Comparison of ENCODE assay signal across 11 mouse cellular contexts in the genomic region with DNA sequence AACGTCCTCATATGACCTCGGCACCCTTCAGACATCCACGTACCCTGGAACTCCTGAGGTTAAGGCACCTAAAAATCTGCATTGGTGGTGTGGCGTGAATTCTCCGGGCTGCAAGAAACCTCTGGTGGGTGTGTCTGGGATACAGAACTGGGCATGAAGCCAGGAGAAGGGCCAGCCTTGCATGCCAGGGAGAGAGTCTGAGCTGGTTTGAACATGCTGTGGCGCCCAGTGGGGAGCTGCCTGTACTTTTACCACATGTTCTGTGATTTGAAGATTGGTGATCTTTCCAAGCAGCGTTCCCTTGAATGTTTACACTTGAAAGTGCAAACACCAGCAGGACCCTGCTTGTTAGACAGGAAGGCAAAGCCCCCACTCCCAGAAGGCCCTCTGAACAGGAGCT.
DNase-seq lines count a peak whose midpoint lies in the region; ATAC-seq and TF ChIP-seq lines count a peak whose summit lies in the region.
"Had no signal": no experiment of that assay in that cellular context is flagged by ENCODE, and none has a peak within 500 bp of the region (broad histone marks: within the 10 kb centered on the region; RNA-seq: fewer than 3 reads in every experiment).

No protein-coding gene starts in this region.

- no peak overlapping the region for H3K4me2 ChIP-seq in lung, embryonic 14.5 days
- H3K4me2 ChIP-seq in embryonic facial prominence, embryonic 14.5 days (ENCODE audit: low read depth, low read length), result no peak overlapping the region
- H3K4me2 ChIP-seq: midbrain, embryonic 12.5 days had no signal

- no peak overlapping the region for H3K9ac ChIP-seq in lung, embryonic 14.5 days
- no peak overlapping the region for H3K9ac ChIP-seq in embryonic facial prominence, embryonic 14.5 days (ENCODE audit: low read depth, low read length)
- H3K9ac ChIP-seq: midbrain, embryonic 12.5 days had no signal

- 47% methylated on average over 7 of the region's 7 CpGs for WGBS in lung, embryonic 14.5 days
- WGBS in embryonic facial prominence, embryonic 14.5 days, result 35% methylated on average over 7 of the region's 7 CpGs

- no peak overlapping the region for H3K27ac ChIP-seq in lung, embryonic 14.5 days (ENCODE audit: low read depth)
- peak overlapping the region; percentile 75 for H3K27ac ChIP-seq in embryonic facial prominence, embryonic 14.5 days (replicated peaks; ENCODE audit: low read depth, low read length)
- H3K27ac ChIP-seq: midbrain, embryonic 12.5 days had no signal

- peak; percentile 9 for DNase-seq in embryo, embryonic 11.5 days (ENCODE audit: low read depth, low spot score)
- no peak for DNase-seq in embryo, embryonic 10.5 days (ENCODE audit: low spot score)
- DNase-seq in lung, embryonic 14.5 days, result peak; percentile 61
- DNase-seq in lung, postnatal 4 days, result no peak
- peak; percentile 87 for DNase-seq in embryonic facial prominence, embryonic 14.5 days (ENCODE audit: low spot score)
- peak; percentile 7 for DNase-seq in lung, postnatal 36 days
- DNase-seq in layer of hippocampus, adult 9-10 months (ENCODE audit: low spot score), result no peak
- DNase-seq in frontal cortex, postnatal 25 days (ENCODE audit: low spot score in 2 of 2), result no peak
- DNase-seq: B cell, adult 2 months; cerebellum, postnatal 36 days had no signal

- no peaks in the 10 kb centered on the region for H3K9me3 ChIP-seq in lung, embryonic 14.5 days (ENCODE audit: low read depth, low read length)
- no peaks in the 10 kb centered on the region for H3K9me3 ChIP-seq in embryonic facial prominence, embryonic 14.5 days (ENCODE audit: control insufficient read depth, low read length)
- H3K9me3 ChIP-seq: midbrain, embryonic 12.5 days had no signal

- H3K4me1 ChIP-seq in lung, embryonic 14.5 days (ENCODE audit: insufficient read depth), result no peaks in the 10 kb centered on the region
- peaks cover 19% of the 10 kb centered on the region; the same call in 1 of the 2 replicates for H3K4me1 ChIP-seq in embryonic facial prominence, embryonic 14.5 days (ENCODE audit: control insufficient read depth, insufficient read depth, low read length)
- H3K4me1 ChIP-seq: midbrain, embryonic 12.5 days had no signal

- TF ChIP-seq CTCF in lung, embryonic 14.5 days (IDR thresholded peaks at IDR 0.05; ENCODE audit: low read depth), result no peak

- ATAC-seq in lung, embryonic 14.5 days (ENCODE audit: insufficient read depth), result 0 out of 2 replicates have a peak, but pooled peaks have one; percentile 14
- peak; percentile 56 for ATAC-seq in embryonic facial prominence, embryonic 14.5 days (ENCODE audit: low read depth)

- no peaks in the 10 kb centered on the region for H3K27me3 ChIP-seq in lung, embryonic 14.5 days (ENCODE audit: insufficient read depth, low read length)
- H3K27me3 ChIP-seq in embryonic facial prominence, embryonic 14.5 days (replicated peaks; ENCODE audit: control insufficient read depth, insufficient read depth, low read length), result no peaks in the 10 kb centered on the region
- H3K27me3 ChIP-seq: midbrain, embryonic 12.5 days had no signal

- no peak overlapping the region for H3K4me3 ChIP-seq in lung, embryonic 14.5 days (ENCODE audit: low read depth, low read length)
- no peak overlapping the region for H3K4me3 ChIP-seq in embryonic facial prominence, embryonic 14.5 days (ENCODE audit: low read depth, low read length)
- H3K4me3 ChIP-seq: midbrain, embryonic 12.5 days had no signal

- H3K36me3 ChIP-seq in lung, embryonic 14.5 days (ENCODE audit: insufficient read depth), result no peaks in the 10 kb centered on the region
- H3K36me3 ChIP-seq in embryonic facial prominence, embryonic 14.5 days (ENCODE audit: control insufficient read depth, insufficient read depth, low read length), result 0 out of 2 replicates have a peak, but pooled peaks cover 5% of the 10 kb centered on the region
- H3K36me3 ChIP-seq: midbrain, embryonic 12.5 days had no signal

Comparison
In these comparisons a context has a peak if more than half of its experiments do, and no peak if none do; other contexts are left out.
1. DNase-seq: peak in embryo, embryonic 11.5 days (single experiment), lung, embryonic 14.5 days (single experiment), embryonic facial prominence, embryonic 14.5 days (single experiment) and lung, postnatal 36 days (single experiment); none in embryo, embryonic 10.5 days (single experiment), lung, postnatal 4 days (0 of 2), layer of hippocampus, adult 9-10 months (single experiment) and frontal cortex, postnatal 25 days (0 of 2).